Mouse (Mus musculus) neutrophil, adult 5-6 weeks (primary cell): Measurements from ENCODE around the gene Peli1. TPM values are rescaled to one million over a fixed set of nuclear protein-coding genes. Genes with fewer than 3 reads are reported as not detected.

Source experiments
- ATAC-seq: fragments of 151-379, 151-347 bp; 2 replicates; pipeline ENCODE4 v1.8.0; 2017; ENCODE audit warnings: mild to moderate bottlenecking, moderate TSS enrichment; ENCODE audit not compliant: insufficient number of reproducible peaks, poor library complexity, low FRiP score, severe bottlenecking; ENCODE audit errors: extremely low read depth
- total RNA-seq: library from RNA; stranded (forward); fragments of 200-1000 nt; gene quantifications from 2 replicates; pipeline ENCODE4 v1.2.3, GENCODE M21; 2017

Peli1 gene
- total RNA-seq, 1 experiment from 2014 or later: 152 TPM

- ATAC-seq: no peak
These were observed 626 bp downstream of the Peli1 start for GRCm38 (mm10) chr11:21091428-21092405.

- ATAC-seq: no peak
These were observed 1.5 kb downstream of the Peli1 start for GRCm38 (mm10) chr11:21092621-21093020.

- no peak for ATAC-seq
These were observed 2.2 kb downstream of the Peli1 start for GRCm38 (mm10) chr11:21093081-21093815.

DNA sequence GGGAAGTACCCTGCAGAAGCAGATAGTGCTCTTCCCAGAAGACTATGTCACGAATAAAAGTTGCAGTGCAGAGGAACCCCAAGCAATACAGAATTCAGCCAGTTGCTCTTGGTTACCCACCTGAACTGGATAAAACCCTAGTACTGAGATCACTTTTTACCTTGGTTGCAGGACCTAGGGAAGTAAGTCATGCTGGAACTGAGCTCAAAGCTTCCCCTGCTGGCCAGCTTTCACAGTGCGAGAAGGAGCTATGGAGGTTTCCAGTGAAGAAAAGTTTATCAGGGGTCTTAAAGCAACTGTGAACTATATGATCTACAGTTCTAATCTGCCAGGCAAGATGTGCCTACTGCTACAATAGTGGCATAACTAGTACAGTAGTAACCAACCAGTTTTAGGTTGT lies 5.5 kb downstream of the Peli1 start:
- peak; percentile 49; the same call in 1 of the 2 replicates for ATAC-seq

GRCm38 (mm10) chr11:21098457-21098856 lies 7.4 kb downstream of the Peli1 start:
- ATAC-seq: no peak

DNA sequence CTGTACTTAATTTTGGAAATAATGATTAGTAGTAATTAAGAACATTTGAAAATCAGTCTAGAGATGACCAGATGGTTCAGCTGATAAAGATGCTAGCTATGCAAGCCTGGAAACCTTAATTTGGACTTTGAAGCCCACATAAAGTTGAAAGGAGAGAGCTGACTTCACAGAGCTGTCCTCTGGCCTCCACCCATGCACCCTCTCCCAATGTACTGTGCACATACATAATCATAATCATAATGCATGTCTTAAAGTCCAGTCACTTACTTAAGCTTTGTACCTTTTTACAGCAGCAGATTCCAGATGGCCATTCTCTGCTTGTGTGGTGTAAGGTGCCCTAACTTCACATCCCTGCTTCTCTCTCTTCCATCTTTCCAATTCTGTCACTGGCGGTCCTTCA lies 9.6 kb downstream of the Peli1 start:
- ATAC-seq: no peak

- ATAC-seq: no peak
These were observed 10.2 kb downstream of the Peli1 start for GRCm38 (mm10) chr11:21101286-21101685.

DNA sequence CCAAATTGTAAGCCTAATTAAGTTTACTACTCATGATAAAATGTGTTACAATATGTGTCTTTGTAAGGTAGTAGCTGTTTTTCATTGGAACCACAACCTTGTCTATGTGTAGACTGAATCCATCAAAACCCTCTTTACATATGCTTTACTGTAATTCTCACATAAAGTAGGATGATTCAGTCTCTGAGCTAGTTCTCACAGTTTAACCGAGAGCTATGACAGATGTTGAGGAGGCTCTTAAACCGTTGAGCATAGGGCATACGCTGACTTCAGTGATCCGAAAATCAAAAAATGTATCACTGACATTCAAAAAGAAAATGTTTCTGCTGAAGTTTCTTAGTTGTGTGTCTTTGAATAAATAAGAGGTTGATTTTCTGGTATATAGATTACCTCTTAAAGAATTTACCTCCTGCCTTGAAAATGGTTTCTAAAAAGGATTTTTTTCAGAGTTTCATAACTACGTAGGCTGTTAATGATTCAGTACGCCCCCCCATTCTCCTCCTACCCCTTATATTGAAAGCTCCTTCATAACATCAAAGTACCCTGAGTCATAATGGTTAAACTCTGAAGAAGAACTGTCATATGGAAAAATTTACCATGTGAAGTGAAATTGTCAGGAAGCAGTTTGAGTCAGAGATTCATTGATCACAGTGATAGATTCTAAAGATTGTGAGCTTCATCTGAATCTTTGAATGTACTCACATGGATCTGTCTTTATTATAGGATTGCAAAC lies 11.3 kb downstream of the Peli1 start:
- no peak for ATAC-seq

- ATAC-seq: no peak
These were observed 12.1 kb downstream of the Peli1 start for GRCm38 (mm10) chr11:21103186-21103585.

DNA sequence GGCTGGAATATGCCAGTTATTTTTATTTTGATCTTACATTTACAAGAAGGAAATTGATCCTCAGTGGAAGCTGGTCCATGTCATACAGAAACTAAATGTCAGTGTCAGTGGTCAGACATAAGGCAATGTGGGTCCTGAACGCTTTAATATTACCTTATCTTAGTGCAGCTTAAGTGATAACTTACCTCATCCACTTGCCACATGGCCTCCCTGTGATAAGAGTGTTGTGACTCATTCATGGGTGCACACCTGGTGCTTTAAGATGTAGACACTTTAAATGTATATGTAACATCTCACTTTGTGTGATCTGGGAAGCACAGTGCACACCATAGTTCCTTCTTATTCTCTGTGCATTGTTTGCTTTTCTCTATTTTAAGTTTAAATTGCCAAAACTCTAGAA lies 14.3 kb downstream of the Peli1 start:
- ATAC-seq: no peak

- ATAC-seq: no peak
These were observed 16.0 kb downstream of the Peli1 start for GRCm38 (mm10) chr11:21107120-21107519.

DNA sequence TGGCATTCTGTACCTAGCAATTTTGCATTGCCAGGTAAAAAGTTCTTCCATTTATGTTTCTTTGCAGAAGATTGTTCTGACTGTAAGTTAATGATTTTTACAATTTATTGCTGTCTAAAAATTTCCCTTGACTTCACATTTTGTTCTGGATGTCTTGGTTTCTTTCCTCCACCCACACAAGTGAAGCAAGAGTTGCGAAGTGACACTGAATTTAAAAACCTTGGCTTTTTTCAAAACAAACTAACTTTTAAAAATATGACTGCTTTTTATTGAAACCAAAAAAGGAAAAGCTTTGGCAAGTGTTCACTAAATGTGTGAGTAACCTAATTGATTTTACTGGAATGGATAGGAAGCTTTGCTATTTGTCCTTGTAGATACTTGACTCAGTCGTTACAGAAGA lies 18.2 kb downstream of the Peli1 start:
- no peak for ATAC-seq

DNA sequence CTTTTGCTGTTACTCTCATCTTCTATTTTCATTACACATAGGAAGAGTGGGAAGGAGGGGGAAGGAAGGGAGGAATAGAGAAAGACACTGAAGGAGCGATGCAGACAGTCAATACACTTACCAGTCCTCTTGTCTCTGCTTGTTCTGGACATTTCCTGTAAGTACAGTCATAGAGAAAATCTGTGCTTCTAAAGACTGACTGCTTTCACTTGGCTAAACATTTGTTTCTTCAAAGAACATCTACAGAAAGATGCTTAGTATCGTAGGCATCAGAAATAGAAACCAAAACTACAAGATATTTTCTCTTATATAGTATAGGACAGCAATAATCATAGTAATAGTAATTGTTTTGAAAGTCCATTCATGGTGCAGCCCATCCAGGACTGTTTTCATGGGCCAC lies 23.4 kb downstream of the Peli1 start:
- no peak for ATAC-seq

DNA sequence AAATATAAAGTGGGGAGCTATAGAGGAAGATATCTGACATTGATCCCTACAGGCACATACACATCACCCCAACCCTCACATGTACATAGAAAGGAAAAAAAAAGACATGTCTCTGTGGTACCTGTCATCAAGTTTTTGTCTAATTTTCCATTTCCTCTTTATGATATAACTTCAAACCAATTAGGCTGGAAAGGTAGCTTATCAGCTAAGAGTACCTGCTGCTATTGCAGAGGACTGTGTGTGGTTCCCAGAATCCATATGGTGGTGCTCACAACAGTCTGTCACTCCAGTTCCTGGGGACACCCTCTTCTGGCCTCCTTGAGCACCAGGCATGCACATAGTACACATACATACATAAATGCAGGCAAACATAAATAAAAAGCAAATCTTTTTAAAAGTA lies 24.7 kb downstream of the Peli1 start:
- no peak for ATAC-seq

GRCm38 (mm10) chr11:21116623-21117295 lies 25.7 kb downstream of the Peli1 start:
- no peak for ATAC-seq

DNA sequence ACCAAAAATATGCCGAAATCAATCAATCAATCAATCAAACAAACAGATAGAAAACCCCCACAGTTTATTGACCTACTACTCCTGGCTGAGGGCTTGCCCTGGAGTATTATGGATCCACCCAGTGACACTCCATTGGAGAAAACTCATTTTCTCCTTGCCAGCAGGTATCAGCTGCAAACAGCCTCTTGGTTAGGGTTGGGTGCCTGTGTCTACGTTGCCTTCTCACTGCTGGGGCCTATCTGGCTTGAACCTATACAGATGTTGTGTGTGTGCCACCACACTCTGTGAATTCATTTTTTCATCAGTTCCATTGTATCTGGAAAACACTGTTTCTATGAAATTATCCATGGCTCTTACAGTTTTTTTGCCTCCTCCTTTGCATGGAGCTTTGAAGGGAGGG lies 30.6 kb downstream of the Peli1 start:
- ATAC-seq: no peak

- ATAC-seq: no peak
These were observed 31.3 kb downstream of the Peli1 start for GRCm38 (mm10) chr11:21122399-21122798.

GRCm38 (mm10) chr11:21131692-21132091 lies 40.6 kb downstream of the Peli1 start:
- ATAC-seq: no peak

DNA sequence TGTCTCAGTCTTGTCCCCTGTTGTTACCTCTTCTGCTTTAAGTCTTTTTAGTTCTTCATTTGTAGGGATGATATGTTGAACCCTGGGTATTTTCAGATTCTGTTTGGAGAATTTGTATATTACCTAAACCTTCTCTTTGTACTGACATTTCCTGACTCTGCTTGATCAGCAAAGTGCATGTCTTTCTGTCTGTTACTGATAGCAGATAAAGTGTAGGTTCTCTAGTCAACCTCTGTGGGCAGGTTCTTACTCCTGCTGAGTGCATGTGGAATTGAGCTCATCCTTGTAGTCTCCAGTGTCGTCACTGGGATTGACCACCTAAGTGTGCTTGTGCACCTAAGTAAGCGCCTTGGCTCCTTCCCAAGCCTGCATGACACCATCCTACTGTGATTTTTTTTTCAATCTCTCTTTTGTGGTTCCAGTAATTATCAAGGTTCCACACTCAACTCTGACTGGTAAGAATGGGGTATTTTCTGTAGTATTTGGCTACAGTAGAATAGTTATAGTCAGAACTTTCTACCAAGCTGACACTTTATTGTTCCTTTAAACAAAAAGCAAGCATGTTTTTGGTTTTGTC lies 43.9 kb downstream of the Peli1 start:
- no peak for ATAC-seq
